Mouse (Mus musculus) thymus, postnatal 0 days (tissue): Measurements from ENCODE around the gene Lemd1. TPM values are rescaled to one million over a fixed set of nuclear protein-coding genes. Genes with fewer than 3 reads are reported as not detected.

ENCODE experiments used
- DNase-seq: peaks from one replicate; pipeline ENCODE4 v3.0.0-alpha.2; 2015; ENCODE audit warnings: low spot score
- polyA plus RNA-seq: library from polyadenylated mRNA; unstranded; fragments of >200 nt; fragmentation: Nextera tagmentation; extraction: Ambion mirVana; gene quantifications from 2 replicates; pipeline ENCODE4 v1.2.1, GENCODE M21; 2015

Lemd1 gene
- polyA plus RNA-seq, 1 experiment from 2014 or later, result 0.23 TPM

DNA sequence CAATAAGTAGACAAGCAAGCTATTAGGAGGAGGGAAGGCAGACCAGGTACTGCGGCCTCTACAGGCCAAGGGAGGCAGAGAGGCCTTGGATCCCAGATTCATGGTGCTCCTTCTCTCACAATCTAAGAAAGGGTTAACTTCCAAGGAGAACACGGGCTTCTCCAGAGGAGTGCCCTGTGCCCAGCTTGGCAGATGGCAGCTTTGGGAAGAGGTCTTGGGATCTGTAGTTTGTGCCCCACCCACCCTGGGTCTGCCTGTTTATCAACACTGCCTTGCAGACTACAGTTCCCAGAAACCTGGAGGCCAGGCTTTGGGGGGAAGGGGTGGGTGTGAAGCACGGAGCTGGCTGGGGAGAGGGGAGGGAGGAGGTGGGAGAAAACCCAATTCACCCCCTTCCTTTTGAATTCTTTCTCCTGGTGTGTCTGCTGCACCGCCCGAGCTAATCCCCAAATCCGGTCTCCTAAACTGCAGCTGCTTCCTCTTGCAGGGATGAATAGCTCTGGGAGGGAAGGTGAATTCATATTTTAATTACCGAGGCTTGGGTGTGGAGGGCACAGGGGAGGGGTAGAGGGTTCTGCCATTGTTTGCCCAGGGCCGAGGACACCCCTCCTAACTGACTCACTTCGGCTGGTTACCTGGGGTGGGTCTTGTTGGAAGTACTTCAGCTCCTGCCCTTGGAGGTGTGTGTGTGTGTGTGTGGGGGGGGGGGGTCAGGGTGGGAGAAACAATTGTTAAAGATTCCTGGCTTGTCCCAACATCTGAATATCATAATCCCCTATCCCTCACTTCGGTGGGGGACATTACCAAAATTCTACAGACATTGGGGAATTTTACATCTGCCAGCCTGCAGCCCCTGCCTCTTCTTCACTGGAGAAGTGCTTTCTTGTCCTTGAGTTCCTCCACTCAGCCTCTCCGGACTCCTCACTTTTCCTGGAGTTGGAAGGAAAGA, 9.6 kb downstream of the Lemd1 start:
- DNase-seq, result no peak

DNA sequence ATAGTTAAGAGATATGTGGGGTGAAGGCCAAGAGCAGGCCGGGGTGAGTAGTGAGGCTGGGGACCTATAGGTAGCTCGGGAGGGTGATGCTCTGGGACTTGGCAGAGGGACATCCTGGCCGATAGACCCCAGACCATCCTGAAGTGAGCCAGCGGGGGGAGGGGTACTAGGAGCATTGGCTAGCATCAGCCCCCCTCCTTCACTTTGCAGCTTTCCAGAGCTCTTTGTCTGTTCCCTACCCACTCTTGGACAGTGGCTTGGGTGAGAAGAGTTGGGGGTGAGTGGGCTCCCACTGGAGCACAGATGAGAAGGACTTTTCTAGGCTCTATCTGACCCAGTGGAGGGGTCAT, 10.3 kb downstream of the Lemd1 start:
- no peak for DNase-seq

DNA sequence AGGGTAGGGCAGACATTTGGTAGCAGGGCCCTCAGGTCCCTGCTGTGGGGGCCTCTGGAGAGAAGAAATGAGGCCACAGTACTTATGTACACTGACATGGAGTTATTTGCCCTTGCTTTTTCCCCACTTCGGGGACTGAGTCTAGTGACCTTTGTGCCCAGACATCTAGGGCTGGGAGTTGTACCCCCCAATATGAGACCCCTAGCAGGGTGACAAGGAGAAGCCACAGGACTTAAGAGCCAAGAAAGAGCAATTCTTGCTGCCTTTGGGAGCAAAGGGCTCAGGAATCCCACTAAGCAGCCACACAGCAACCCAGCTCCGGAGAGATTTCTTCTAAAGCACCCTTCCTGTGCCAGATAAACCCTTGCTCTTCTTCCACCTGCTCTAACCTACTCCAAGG, 10.7 kb downstream of the Lemd1 start:
- DNase-seq, result no peak

DNA sequence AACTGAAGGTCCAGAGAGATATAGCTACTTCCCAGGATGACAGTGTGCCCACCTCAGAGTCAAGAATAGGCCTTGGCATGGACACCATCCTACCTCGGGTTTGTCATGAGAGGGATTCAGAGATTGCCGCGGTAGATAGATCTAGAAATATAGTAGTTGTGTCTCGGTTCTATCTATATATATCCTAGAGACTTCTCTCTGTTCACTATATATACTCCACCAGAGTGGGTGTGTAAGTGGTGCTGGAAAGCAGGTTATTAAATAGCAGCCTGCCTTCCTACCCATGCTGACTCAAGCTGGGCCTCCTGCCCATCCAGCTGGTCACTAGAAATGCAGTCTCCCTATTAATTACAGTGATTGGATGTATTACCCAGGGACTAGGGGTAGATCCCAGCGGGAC, 11.5 kb downstream of the Lemd1 start:
- DNase-seq, result no peak

DNA sequence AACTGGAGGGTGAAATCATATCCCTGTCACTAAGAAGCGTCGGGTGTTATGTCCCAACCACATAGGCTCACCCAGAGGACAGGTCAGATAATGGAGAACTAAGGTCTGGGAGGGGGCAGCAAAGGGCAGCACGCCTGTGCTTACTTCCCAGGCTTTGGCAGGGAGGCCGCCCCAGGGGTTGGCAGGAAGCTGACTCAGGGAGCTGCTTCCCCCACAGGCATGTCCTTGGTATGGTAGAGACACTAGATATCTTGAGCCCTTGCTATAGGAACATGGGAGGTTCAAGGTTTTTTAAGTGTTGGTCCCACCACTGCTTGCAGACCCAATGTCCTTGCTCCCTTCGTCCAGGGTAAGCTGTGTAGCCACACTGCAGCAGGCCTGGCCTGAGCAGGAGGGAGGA, 14.7 kb downstream of the Lemd1 start:
- DNase-seq, result no peak

DNA sequence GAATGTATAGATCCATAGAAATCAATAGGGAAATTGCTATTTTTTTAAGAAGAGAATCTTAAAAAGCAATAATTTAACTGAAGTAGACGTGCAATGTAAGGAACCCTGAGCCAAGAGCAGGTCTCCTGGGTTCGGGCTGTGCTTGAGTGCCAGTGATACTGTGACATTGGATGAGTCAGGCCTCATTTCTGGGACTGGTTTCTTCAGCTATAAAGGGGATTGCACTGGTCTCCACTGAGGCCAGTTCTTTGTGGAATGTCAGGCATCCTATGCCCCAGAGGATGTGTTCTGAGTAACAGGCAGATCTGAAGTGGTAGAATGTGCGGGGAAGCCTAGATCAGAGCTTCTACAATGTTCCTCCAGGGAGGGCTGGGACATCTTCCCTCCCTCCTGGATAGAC, 15.6 kb downstream of the Lemd1 start:
- DNase-seq, result no peak

DNA sequence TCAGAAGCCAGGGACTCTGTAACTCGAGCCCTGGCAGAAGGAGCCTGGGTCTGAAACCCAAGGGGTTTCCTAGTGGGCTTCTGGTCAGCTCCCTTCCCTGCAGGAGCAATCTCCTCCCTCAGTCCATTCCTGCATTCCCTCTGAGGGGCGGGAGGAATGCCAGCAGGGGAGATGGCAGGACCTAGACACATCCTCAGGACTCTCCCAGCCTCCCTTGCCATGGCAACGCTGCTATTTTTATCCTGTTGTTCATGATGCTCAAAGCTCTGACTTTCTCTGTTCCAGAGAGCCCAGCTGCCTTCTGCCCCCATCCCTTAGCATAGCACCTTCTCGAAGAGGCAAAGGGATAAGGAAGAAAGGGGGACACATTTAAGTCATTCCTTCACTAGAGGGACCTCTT, 16.9 kb downstream of the Lemd1 start:
- DNase-seq, result no peak

DNA sequence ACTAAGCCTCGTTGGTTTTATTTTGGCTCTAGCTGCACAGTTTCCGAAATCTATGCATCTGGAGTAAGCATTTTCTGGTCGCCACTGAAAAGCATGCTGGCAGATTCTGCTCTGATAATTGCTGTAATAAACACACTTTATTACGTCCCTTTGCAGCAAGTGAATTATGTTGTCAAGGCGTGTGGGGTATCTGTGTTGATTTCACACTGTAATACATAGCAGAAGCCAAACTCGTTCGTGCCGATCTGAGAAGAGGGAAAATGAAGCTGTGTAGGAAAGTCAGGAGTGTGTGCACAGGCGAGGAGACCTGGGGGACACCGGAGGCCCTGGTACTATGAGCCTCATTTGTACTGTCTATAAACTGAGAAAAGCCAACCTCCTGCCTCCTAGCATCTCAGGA, 18.2 kb downstream of the Lemd1 start:
- DNase-seq, result no peak

DNA sequence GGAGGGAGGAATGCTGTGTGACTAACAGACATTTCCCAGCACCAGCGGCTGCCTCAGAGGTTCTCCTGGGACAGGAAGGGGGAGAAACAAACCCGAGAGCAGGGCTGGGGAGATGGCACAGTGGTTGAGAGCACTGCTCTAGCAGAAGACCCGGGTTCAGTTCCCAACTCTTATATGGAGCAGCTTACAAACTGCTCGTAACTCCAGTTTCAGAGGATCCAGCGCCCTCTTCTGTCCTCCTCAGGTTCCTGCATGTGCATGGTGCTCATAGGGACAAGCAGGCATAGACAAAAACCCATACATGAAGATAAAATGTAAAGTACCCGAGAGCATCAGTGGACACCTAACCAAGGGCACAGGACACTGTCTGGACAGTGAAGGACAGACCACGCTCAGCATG, 19.7 kb downstream of the Lemd1 start:
- DNase-seq, result peak; percentile 28

DNA sequence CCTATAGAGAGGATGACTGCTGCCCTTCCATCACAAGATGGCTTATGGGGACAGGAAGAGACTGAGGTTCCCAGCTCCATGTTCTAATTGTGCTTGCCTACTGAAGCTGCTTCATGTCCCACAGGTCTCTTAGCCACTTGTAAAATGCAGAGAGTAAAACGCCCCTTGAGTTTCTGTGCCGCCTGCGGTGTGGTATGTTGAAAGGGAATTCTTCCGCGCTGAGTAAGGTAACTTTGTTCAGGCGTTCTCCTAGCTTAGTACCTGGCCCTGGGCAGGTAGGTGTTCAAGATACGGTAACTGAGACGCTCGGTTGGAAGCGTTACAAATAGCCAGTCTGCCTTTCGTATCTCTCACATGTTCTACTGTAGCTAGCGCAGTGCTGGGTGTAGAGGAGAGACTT, 20.4 kb downstream of the Lemd1 start:
- no peak for DNase-seq

DNA sequence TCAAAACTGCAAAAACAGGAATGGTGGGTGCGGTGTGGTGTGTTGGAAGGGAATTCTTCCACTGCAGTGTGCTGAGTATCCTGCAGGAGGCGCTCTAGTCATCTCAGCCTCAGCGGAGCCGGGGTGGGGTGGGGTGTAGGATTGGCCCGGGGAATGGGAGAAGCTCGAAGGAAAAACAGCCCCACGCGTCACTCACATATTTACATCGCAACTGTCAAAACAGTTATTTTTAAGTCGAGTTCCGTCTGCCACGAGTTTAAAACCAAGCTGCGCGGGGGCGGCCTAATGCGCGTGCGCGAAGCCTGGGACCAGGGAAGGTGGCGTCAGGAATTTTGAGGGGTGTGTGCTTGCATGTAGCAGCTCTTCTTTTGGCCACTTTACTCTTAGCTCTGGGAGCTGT, 21.0 kb downstream of the Lemd1 start:
- peak; percentile 18 for DNase-seq

DNA sequence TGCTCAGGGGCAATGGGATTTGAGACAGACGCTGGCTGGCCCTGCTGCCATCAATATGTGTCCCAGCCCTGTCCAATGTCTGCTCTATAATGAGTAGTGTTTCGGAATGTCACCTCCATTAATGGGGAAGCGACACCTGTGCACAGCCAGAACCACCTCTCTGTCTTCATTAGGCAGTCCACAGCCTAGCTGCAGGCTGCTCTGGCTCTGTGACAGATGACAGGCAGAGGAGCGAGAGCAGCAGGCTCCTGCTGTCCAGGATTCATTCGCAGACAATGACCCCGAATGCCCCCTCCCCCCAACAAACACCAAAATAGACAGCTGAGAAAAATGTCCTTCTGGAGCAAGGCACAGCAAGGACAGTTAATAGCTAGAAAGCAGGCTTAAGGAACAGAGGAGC, 21.8 kb downstream of the Lemd1 start:
- DNase-seq, result no peak

DNA sequence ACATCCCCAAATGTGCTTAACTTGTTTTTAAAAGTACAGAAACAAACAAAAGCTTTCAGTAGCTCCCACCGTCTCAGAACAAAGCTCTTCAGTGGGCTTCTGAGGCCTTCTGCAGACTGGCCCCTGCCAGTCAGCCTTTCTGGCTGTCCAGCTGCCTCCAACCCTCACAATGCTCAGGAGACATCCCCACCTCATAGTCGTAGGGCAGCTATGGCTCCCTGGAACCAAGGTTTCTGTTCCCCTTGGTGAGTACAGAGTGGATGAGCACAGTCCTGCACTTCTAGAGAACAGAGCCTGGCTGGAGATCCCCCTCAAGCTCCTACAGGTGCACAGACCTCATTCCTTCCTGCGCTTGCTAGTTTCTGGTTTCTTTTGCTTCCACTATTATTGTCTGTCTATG, 25.0 kb downstream of the Lemd1 start:
- no peak for DNase-seq

DNA sequence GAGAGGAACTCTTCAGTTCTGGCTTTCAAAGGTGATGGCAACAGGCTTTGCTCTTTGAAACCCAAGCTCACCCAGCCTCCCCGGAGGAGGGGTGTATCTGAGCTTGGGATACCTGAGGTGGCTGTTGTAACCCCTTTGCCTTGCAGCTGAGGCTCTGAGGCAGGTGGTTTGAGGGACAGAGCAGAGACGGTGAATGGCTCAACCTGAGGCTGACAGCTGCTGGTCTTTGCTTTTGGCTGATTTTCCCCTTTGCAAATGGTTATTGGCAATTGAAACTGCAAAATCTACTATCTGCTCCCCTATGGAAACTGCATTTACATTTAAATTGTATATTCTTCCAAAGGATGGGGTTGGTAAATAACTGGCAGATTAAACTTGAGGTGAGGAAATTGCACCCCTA, 30.4 kb downstream of the Lemd1 start:
- DNase-seq, result no peak

DNA sequence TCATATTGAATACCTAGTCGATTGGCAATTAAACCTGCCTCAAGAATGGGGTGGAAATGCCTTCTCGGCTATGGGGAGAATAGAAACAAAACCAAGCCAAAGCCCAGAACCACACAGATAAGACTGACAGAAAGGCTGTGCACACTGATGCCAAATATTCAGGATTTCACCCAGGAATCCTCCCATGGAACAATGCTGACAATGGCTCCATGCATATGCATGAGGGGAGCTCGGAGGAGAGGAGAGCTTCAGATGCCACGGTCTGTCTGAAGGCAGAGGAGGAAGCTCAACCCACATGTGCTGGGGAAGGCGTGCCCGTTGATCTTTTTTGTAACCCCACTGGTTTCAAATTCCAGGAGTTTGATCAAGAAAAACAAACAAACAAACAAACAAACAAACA, 30.9 kb downstream of the Lemd1 start:
- no peak for DNase-seq

DNA sequence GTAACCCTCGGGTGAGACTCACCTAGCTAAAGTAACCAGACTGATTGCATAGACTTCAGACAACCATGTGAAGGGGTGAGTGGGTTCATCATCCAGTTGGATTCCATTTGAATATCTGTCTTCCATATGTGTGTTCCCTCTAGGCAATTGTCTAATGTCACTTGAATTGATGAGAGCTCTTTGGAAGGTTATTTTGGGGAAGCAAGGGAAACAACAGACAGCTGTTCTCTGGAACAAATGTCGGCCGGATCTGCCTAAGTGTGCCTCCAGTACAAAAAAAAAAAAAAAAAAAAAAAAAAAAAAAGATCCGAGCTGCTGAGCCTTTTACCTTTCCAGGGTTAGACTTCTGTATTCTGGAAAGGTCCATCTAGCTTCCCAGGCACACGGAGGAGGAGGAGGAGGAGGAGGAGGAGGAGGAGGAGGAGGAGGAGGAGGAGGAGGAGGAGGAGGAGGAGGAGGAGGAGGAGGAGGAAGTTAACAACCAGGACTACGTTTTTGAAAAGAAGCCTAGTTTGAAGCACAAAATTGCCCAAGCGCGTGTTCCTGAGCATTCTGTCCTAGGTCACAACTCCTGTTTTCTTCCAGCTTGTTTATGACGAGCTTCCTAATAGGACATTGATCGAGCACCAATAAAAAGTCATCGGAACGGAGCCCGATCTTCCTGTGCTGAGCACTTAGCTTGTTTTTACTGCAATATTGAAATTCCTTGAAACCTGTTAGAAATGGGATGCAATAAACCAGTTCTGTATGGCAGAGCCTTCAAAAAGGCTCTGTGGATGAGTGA, 35.3 kb downstream of the Lemd1 start:
- no peak for DNase-seq

DNA sequence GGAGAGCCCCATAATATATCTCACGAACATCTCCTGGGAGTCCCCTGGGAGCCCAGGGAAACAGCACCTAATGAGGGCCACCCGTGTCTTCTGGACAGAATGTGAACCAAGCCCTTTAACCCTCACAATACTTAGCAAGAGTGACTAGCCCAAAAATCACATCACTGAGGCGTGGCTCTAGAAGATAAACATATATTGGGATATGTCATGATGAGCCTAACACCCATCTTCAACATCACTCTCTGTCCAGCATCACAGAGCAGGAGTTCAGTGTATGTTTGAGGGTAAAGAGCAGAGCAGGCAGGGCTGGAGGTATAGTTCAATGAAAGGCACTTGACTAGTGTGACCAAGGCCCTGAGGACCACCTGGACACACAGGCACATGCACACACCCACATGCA, 38.4 kb downstream of the Lemd1 start, which contains the start of gene Gm10188:
Gene Gm10188, minus strand, starts transcription at position 101 of the 400 bp plus-strand sequence.
- no peak for DNase-seq

DNA sequence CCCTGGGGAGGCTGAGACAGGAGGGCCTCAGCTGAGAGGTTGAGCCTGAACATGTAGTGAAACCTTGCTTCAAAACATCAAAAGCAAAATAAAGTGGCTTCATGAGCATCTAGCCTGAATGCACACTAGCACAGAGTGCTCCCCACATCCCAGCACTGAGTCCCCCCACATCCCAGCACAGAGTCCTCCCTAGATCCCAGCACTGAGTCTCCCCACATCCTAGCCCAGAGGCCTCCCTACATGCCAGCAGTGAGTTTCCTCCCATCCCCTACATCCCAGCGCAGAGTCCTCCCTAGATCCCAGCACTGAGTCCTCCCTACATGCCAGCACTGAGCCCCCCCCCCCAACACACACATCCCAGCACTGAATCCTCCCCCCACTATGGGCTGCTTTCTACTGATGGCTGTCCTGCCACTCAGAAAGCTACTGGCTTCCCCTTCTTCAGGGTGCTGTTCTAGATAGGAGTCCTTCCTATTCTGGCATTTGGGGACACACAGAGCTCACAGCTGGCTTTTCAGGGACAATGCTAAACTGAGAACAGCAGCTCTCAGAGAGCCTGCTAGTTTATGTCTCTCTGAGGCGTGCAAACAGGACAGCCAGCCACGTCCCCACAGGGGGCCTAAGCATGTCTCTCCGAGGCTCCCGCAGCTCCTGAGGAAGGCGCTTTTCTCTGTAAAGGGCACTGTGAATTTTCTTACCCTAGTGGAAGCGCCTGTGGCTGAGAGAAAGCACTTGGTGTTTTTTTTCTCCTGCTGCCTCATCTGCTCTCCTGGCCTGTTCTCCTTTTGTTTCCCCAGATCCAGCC, 40.4 kb downstream of the Lemd1 start:
- DNase-seq, result no peak

DNA sequence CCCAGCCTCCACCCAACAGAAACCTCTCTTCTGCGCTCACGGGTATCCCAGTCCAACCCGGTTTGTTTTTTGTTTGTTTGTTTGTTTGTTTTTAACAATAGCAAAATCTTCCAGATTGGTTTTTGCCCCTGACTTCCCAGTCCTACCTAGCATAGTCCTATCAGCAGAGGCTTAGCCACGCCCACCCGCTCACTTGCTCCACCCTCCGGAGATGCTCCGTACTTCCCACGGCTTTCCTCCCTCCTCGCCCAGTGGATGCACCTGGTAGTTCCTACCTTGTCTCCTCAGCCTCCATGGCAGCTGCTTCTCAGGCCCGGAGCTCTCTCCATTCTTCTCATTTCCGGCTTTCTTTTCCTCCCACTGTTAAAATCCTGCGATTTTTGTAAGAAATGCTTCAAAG, 42.3 kb downstream of the Lemd1 start:
- DNase-seq, result peak; percentile 11

DNA sequence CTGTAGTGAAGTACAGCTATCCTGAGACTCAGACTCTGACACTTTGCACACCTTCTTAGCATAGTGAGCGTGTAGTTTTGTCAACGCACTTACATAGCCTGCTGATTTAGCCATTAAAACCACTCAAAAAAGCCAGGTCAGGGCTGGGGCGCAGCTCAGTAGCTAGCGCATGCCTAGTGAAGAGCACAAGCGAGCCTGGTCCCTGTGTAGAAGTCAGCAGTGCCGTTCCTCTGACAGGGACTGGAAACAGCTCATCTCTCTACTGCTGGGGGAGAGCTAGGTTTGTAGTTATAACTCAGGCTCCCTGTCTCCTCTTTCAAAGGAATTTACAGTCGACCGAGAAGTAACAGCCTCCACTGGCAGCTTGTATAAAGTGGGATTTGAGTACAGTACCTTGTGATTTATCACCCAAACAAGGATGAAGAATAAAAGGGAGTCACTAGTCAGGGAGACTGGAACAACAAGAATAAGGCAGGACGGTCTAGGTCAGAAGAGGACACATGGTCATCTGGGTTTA, 43.6 kb downstream of the Lemd1 start:
- DNase-seq, result no peak

DNA sequence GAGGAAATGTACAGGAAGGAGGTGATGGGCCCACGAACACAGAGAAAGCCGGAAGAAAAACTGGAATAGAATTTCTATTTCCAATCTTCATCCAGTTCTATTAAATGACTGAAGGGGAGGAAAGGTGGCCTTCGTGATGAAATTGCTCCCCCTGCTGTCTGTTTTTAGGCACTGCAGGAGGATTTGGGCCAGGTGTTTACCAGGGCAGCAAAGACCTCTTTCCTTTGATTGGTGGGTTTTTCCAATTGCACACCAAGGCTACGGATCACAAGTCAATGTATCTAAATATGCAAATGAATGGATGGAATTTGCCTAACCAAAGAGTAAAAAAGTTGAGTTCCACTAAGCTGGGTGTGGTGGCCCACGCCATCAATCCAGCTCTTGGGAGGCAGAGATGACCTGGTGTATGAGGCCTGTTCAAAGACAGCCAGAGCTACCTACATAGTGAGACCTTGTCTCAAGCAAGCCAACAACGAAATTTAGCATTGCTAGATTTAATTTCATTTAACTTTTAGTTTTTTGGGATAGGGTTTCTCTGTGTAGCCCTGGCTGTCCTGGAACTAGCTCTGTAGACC, 46.4 kb downstream of the Lemd1 start:
- DNase-seq, result peak; percentile 64
